In genomic region chr19:17769610-17770399, GRCm38 (mm10) we compare ENCODE assay signal across 8 mouse cellular contexts.
DNase-seq lines count a peak whose midpoint lies in the region; ATAC-seq and TF ChIP-seq lines count a peak whose summit lies in the region.

No protein-coding gene starts in this region.

- H3K9ac ChIP-seq in kidney, postnatal 0 days (ENCODE audit: low read depth, low read length), result no peak overlapping the region

- no peaks in the 10 kb centered on the region for H3K9me3 ChIP-seq in kidney, postnatal 0 days (replicated peaks; ENCODE audit: low read length)

- H3K4me3 ChIP-seq in kidney, postnatal 0 days (replicated peaks; ENCODE audit: low read depth, low read length), result no peak overlapping the region
- no peak overlapping the region for H3K4me3 ChIP-seq in cortical plate, adult 2 months (ENCODE audit: insufficient read depth, low read length)

- WGBS in kidney, postnatal 0 days, result 86% methylated on average over 5 of the region's 5 CpGs

- H3K27ac ChIP-seq in kidney, postnatal 0 days, result no peak overlapping the region
- no peak overlapping the region for H3K27ac ChIP-seq in cortical plate, adult 2 months (ENCODE audit: insufficient read depth, low read length)

- peak; percentile 52; the same call in 1 of the 2 replicates for TF ChIP-seq CTCF in kidney, postnatal 0 days (IDR thresholded peaks at IDR 0.05; ENCODE audit: low read depth)
- TF ChIP-seq CTCF in cortical plate, adult 2 months (IDR thresholded peaks at IDR 0.05; ENCODE audit: extremely low read depth, insufficient read depth, low read length), result peak; percentile 40; the same call in 1 of the 2 replicates

- H3K36me3 ChIP-seq in kidney, postnatal 0 days (ENCODE audit: insufficient read depth, low read length), result no peaks in the 10 kb centered on the region

- DNase-seq in adrenal gland, postnatal 10 days, result peak; percentile 32
- no peak for DNase-seq in adrenal gland, adult 18-20 months (ENCODE audit: low spot score in 2 of 2)
- no peak for DNase-seq in kidney, postnatal 0 days (ENCODE audit: low spot score)
- DNase-seq in kidney, adult 11 months, result no peak
- peak; percentile 4 for DNase-seq in 416B (ENCODE audit: low read depth)
- DNase-seq in urinary bladder, postnatal 25 days (ENCODE audit: low spot score), result no peak
- DNase-seq in gastrocnemius, postnatal 25 days, result no peak

- no peaks in the 10 kb centered on the region for H3K4me1 ChIP-seq in kidney, postnatal 0 days (replicated peaks; ENCODE audit: insufficient read depth, low read length)
- no peaks in the 10 kb centered on the region for H3K4me1 ChIP-seq in cortical plate, adult 2 months (ENCODE audit: control insufficient read depth, insufficient read depth, low read length)

- H3K27me3 ChIP-seq in kidney, postnatal 0 days (ENCODE audit: insufficient read depth, low read length), result no peaks in the 10 kb centered on the region

- no peak overlapping the region for H3K4me2 ChIP-seq in kidney, postnatal 0 days (ENCODE audit: low read length)

- no peak for ATAC-seq in kidney, postnatal 0 days (replicated peaks; ENCODE audit: low FRiP score, low read depth)

- no peak for TF ChIP-seq POLR2A in cortical plate, adult 2 months (IDR thresholded peaks at IDR 0.05; ENCODE audit: extremely low read depth, insufficient read depth, low read length)

Comparison
In these comparisons a context has a peak if more than half of its experiments do, and no peak if none do; other contexts are left out.
1. DNase-seq: peak in adrenal gland, postnatal 10 days (single experiment) and 416B (single experiment); none in adrenal gland, adult 18-20 months (0 of 2), kidney, postnatal 0 days (single experiment), kidney, adult 11 months (single experiment), urinary bladder, postnatal 25 days (single experiment) and gastrocnemius, postnatal 25 days (single experiment).